Mouse (Mus musculus): Measurements from ENCODE around the gene Cotl1. TPM values are rescaled to one million over a fixed set of nuclear protein-coding genes. Genes with fewer than 3 reads are reported as not detected.
A peak's percentile ranks its signal among the peaks of the same experiment; 100 is the strongest.

Gene Cotl1
- polyA plus RNA-seq, 1 experiment from 2014 or later, result 100 TPM

DNA sequence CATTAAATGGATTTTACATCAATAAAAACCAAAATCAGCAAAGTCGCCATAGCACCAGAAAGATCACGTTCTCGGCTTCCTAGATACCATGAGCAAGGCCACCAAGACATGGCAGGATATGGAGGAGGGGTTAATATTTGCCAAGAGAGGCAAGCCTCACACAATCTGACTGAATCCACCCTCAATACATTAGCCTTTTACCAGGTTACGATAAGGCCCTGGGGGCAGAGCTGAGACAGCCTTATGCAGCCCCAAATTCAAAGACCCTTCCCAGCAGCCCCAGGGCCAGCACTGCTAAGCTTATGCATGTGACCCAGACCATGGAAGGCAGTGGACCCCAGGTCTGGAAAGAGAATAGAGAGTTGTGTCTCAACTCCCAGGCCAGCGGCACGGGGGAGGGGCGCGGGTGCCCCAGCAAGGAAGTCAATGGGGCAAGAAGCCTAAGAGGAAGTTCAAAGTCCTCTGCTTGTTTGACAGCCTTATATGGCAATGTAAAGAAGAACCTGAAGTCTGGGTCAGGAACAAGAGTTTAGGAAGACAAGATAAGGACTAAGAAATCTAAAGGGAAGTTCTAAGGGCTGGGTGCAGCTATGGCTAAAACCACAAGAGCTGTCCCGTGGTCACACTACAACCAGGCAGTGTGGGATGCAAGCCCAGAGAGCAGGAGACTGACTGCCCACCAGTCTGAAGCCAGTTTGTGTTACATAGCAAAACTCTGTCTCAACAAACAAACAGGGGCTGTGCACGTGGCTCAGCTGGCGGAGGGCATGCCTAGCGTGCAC is 27.5 kb downstream of the Cotl1 start:
- WGBS, result 47% methylated on average over 12 of the region's 12 CpGs

DNA sequence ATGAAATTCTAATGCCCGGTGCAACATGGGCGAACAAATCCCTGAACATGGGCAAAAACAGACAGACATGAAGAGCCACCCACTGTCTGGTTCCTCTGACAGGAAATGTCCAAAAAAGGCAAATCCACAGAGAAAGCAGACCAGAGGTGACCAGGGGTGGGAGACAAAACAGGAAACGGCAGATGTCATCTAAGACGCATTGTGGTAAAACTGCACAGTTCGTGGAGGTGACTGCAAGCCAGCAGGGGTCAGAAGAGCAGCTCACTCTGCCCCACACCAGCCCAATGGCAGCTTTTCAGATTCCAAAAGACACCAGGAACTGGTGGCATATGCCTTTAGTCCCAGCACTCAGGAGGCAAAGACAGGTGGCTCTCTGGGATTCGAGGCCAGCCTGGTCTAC is 28.4 kb downstream of the Cotl1 start:
- H3K4me1 ChIP-seq (replicated peaks; ENCODE audit: control insufficient read depth, insufficient read depth), result peaks cover 7% of the 10 kb centered on the region
- TF ChIP-seq EP300 (optimal IDR thresholded peaks at IDR 0.05), result no peak
- peak; percentile 53 for TF ChIP-seq CTCF (IDR thresholded peaks at IDR 0.05; ENCODE audit: low read depth)
- WGBS, result 48% methylated on average over 6 of the region's 6 CpGs
- no peak overlapping the region; the same call in 1 of the 2 replicates for H3K4me2 ChIP-seq (replicated peaks; ENCODE audit: low read depth)
- ATAC-seq (ENCODE audit: low FRiP score, low TSS enrichment) (no peak), DNase-seq (ENCODE audit: low spot score) (no peak)
- H3K4me3 ChIP-seq (ENCODE audit: low read depth, low read length), result no peak overlapping the region
- peaks cover 2% of the 10 kb centered on the region; the same call in 1 of the 2 replicates for H3K36me3 ChIP-seq (ENCODE audit: control insufficient read depth, insufficient read depth, low read length)
- no peaks in the 10 kb centered on the region for H3K9me3 ChIP-seq (ENCODE audit: control insufficient read depth, low read length)
- no peaks in the 10 kb centered on the region for H3K27me3 ChIP-seq (ENCODE audit: control insufficient read depth, insufficient read depth, low read length)
- H3K9ac ChIP-seq (ENCODE audit: low read length), result no peak overlapping the region
- H3K27ac ChIP-seq (replicated peaks), result peak overlapping the region; percentile 83

More for the DNA sequence above, 27.5 kb downstream of the Cotl1 start:
- DNase-seq (ENCODE audit: low spot score), result peak; percentile 76
- H3K27me3 ChIP-seq (ENCODE audit: control insufficient read depth, insufficient read depth, low read length), result no peaks in the 10 kb centered on the region
- peak; percentile 68 for ATAC-seq (ENCODE audit: low FRiP score, low TSS enrichment)
- H3K4me3 ChIP-seq (ENCODE audit: low read depth, low read length), result no peak overlapping the region
- H3K27ac ChIP-seq (replicated peaks), result peak overlapping the region; percentile 83
- no peak for TF ChIP-seq EP300 (optimal IDR thresholded peaks at IDR 0.05)
- no peak for TF ChIP-seq CTCF (IDR thresholded peaks at IDR 0.05; ENCODE audit: low read depth)
- no peaks in the 10 kb centered on the region for H3K9me3 ChIP-seq (ENCODE audit: control insufficient read depth, low read length)
- peaks cover 2% of the 10 kb centered on the region; the same call in 1 of the 2 replicates for H3K36me3 ChIP-seq (ENCODE audit: control insufficient read depth, insufficient read depth, low read length)
- 0 out of 2 replicates have a peak overlapping the region, but pooled peaks have one; percentile 18 for H3K9ac ChIP-seq (ENCODE audit: low read length)
- peaks cover 10% of the 10 kb centered on the region for H3K4me1 ChIP-seq (replicated peaks; ENCODE audit: control insufficient read depth, insufficient read depth)
- peak overlapping the region; percentile 26; the same call in 1 of the 2 replicates for H3K4me2 ChIP-seq (replicated peaks; ENCODE audit: low read depth)

GRCm38 (mm10) chr8:119810953-119811499 is 29.3 kb downstream of the Cotl1 start:
- Histone ChIP-seq H3K36me3 (ENCODE audit: control insufficient read depth, insufficient read depth, low read length) (peaks cover 2% of the 10 kb centered on the region; the same call in 1 of the 2 replicates), H3K9me3 (ENCODE audit: control insufficient read depth, low read length) (no peaks in the 10 kb centered on the region), H3K4me1 (replicated peaks; ENCODE audit: control insufficient read depth, insufficient read depth) (peaks cover 7% of the 10 kb centered on the region; the same call in 1 of the 2 replicates), H3K9ac (ENCODE audit: low read length) (no peak overlapping the region), H3K27ac (replicated peaks) (peak overlapping the region; percentile 83; the same call in 1 of the 2 replicates), H3K4me3 (ENCODE audit: low read depth, low read length) (no peak overlapping the region), H3K27me3 (ENCODE audit: control insufficient read depth, insufficient read depth, low read length) (no peaks in the 10 kb centered on the region), H3K4me2 (replicated peaks; ENCODE audit: low read depth) (no peak overlapping the region)
- TF ChIP-seq EP300 (optimal IDR thresholded peaks at IDR 0.05) (no peak), CTCF (IDR thresholded peaks at IDR 0.05; ENCODE audit: low read depth) (no peak)
- no peak for ATAC-seq (ENCODE audit: low FRiP score, low TSS enrichment)
- no peak for DNase-seq (ENCODE audit: low spot score)
- WGBS, result 76% methylated on average over 14 of the region's 14 CpGs

DNA sequence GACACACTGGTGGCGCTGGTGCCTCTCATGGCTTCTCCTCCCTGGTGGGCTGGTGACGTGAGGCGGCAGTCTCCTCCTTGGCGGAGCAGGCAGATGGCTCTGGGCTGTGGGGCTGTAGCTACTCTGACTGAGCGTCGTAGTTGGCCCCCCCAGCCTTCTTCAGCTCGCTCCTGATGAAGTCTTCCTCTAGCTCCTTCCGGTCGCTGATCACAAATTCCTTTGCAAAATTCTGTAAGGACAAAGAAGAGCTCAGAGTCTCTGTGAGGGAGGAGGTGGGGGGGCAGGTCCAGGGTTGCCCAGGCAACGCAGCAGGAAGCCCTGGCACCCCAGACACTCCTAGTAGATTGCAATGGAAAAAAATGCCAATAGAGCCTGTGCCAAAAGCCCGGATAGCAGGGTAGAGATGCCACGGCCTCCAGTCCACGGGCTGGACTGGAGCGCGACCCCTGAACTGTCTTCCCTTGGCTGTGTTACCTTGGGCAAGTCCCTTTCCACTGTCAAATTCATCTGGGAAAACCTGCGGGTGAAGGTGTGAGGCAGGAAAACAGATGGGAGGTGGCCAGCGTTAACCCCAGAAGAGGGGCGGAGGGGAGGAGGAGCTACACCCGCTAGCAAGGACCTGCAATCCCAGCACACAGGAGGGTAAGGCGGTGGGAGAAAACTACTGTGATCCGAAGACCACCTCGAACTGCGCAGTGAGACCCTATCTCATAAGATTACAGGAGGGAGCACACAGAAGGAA is 30.0 kb downstream of the Cotl1 start:
- Histone ChIP-seq H3K27ac (replicated peaks) (no peak overlapping the region; the same call in 1 of the 2 replicates), H3K4me1 (replicated peaks; ENCODE audit: control insufficient read depth, insufficient read depth) (peaks cover 7% of the 10 kb centered on the region; the same call in 1 of the 2 replicates), H3K4me2 (replicated peaks; ENCODE audit: low read depth) (no peak overlapping the region), H3K36me3 (ENCODE audit: control insufficient read depth, insufficient read depth, low read length) (peaks cover 2% of the 10 kb centered on the region; the same call in 1 of the 2 replicates), H3K4me3 (ENCODE audit: low read depth, low read length) (no peak overlapping the region), H3K27me3 (ENCODE audit: control insufficient read depth, insufficient read depth, low read length) (no peaks in the 10 kb centered on the region), H3K9ac (ENCODE audit: low read length) (no peak overlapping the region), H3K9me3 (ENCODE audit: control insufficient read depth, low read length) (no peaks in the 10 kb centered on the region)
- DNase-seq (ENCODE audit: low spot score) (no peak), ATAC-seq (ENCODE audit: low FRiP score, low TSS enrichment) (no peak)
- no peak for TF ChIP-seq CTCF (IDR thresholded peaks at IDR 0.05; ENCODE audit: low read depth)
- no peak for TF ChIP-seq EP300 (optimal IDR thresholded peaks at IDR 0.05)
- WGBS, result 83% methylated on average over 22 of the region's 23 CpGs

DNA sequence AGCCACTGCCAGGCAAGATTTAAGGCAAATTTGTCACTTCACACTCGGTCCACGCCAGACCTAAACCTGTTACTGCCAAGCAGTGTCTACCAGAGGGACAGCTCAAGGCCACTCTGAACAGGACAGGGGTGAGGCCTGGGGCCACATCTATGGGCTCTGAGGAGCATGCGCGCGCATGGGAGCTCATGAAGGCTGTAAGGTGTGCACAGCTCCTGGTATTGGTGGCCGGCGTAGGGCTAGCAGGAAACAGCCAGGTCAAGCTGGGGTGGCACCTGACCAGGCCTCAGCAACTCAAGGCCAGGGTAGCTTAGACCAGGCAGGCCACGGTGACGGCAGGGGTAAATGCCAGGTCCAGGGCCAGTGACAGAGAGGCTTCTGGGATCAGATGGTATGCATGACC is 30.7 kb downstream of the Cotl1 start:
- no peak for DNase-seq (ENCODE audit: low spot score)
- 91% methylated on average over 9 of the region's 9 CpGs for WGBS
- Histone ChIP-seq H3K4me3 (ENCODE audit: low read depth, low read length) (no peak overlapping the region), H3K4me1 (replicated peaks; ENCODE audit: control insufficient read depth, insufficient read depth) (peaks cover 7% of the 10 kb centered on the region; the same call in 1 of the 2 replicates), H3K27me3 (ENCODE audit: control insufficient read depth, insufficient read depth, low read length) (no peaks in the 10 kb centered on the region), H3K27ac (replicated peaks) (no peak overlapping the region), H3K36me3 (ENCODE audit: control insufficient read depth, insufficient read depth, low read length) (peaks cover 2% of the 10 kb centered on the region; the same call in 1 of the 2 replicates), H3K9ac (ENCODE audit: low read length) (no peak overlapping the region), H3K4me2 (replicated peaks; ENCODE audit: low read depth) (no peak overlapping the region), H3K9me3 (ENCODE audit: control insufficient read depth, low read length) (no peaks in the 10 kb centered on the region)
- TF ChIP-seq EP300 (optimal IDR thresholded peaks at IDR 0.05) (no peak), CTCF (IDR thresholded peaks at IDR 0.05; ENCODE audit: low read depth) (no peak)
- ATAC-seq (ENCODE audit: low FRiP score, low TSS enrichment), result no peak

Data from stomach, postnatal 0 days (tissue).